Mouse (Mus musculus) kidney, postnatal 36 days (tissue): Measurements from ENCODE around the gene Fyn.

Experiments used
- DNase-seq, 2 experiments: peaks; one replicate each; pipeline ENCODE4 v3.0.0; 2021 to 2022; ENCODE audit warnings: mixed read lengths in 2 of 2

The Fyn gene

DNA sequence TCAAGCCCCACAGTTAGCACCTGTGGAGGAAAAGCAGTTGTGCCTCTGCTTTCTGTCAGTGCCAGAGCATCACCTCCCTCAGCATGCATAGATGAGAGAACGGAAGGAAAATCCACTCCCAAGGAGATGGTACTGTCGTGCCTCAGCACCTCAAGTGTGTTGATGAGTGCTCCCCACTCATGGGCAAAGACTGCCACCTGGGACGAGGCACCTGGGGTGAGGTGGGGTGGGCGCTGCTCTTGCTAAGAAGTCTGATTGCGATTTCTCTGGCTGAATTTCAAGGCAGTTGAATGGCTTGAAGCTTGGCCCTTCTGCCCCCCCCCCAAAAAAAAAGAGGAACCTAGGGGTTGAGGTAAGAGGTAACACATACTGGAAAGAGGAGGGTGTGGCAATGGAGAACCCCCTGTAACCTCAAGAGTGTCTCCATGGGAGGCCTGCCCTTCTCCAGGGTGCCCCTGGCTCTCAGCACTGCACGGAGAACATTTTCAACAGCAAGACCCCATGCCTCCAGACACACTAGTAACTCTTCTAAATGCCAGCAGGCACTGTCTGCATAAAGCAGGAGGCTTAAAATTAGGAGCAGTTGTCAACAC lies 148.0 kb downstream of the Fyn start:
- DNase-seq = no peak

DNA sequence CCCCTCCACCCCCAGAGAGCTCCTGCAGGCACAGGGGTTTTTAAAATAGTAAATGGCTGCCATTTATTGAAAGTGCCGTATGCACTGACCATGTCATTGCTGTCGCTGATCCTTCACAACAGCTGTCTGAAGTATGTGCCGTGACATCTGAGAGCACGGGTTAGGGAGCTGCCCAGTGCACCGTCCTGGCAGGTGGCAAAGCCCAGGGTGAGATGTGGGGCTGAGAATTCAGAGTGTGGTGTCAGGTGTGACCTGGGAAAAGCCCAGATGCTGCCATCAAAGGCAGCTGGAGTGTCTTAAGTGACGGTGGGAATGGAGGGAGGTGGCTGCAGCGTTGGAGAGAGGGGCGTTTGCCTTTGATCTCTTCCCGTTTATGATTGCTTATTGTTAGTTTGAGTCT lies 148.7 kb downstream of the Fyn start:
- DNase-seq = no peak

DNA sequence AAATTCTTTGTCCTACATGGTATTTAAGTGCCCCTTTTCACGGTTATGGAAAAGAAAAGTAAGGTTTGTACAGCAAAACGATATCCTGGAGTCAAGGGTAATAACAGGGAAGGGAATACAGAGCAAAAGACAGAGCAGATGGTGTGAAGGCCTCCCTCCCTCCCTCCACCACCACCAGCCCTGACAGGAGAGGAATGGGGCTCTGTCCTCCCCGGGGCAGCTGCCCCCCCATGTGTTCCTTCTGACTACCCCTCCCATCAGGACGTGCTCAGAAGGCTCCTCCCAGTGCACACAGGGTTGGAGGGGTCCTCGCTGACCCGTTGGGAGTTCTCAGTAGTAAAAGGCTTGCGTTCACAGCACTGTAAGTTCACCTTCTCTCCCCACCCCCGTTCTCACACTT lies 149.6 kb downstream of the Fyn start:
- DNase-seq = no peak

DNA sequence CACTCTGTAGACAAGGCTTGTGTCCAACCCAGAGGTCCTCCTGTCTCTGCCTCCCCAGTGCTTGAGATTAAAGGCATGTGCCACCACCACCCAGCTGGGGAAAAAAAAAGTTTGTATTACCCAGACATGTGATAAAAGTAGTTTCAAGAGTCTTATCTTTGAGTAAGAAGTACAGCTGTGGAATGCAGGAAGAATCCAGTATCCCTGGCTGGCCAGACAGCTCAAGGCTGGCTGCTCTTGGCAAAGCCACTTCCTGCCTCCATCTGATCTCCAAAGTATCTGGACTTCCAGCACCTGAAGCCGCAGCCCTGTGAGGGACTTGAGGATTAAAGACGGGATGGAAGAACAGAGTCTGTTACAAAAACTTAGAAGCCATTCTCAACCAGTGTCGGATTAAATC lies 150.2 kb downstream of the Fyn start:
- no peak for DNase-seq

DNA sequence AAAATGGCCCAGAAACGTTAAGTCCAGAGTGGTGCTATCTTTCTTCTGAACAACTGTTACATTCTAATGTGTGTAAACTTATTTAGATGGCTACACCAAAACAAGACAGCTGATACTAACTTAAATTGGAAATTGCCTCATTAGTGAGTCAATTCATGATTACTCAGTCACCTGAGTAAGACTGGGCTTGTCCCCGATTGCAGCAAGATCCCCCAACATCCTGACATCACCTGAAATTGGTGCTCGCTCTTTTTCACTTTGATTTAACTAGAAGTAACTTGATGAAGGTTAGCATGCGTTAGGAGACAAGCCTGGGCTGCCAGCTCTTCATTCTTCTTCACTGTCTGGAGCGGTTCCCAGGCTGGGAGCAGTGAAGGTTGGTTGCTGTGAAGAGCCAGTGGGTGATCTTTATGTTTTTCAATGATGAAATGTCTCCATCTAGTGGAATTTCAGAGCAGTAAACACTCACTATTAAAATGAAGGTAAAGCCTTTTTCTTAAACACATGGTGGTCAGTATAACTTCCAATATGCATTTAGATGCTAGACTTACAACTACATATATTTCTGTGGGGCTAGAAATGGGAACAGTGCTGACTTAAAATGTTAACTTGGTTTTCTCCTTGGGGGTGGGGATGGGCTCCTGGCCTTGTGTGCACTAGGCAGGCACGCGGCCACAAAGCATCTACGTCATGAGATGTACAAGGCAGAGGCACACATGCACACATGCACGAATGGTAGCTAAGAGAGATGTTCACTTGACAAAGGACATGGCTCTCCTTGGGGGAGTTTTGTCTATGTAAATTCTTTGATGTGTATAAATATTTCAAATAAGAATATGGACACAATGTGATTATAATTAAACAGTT lies 151.7 kb downstream of the Fyn start:
- DNase-seq = peak; percentile 60 to 72

DNA sequence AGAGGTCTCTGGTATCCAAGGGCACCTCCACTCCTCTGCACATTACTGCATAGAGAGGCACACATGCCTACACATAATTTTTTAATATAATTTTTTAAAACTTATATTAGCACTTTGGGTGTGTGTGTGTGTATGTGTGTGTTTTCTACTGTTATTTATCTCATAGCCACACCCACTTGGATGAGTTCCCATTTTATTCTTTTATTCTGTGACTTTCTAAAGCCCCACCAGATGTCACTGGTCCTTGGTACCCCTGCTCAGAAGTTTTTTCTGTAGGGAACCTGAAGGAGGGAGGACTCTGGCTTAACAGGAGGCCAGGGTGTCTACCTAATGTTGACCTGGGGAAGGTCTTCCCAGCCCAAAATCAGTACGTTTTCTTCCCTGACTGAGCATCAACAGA lies 152.7 kb downstream of the Fyn start:
- no peak for DNase-seq

DNA sequence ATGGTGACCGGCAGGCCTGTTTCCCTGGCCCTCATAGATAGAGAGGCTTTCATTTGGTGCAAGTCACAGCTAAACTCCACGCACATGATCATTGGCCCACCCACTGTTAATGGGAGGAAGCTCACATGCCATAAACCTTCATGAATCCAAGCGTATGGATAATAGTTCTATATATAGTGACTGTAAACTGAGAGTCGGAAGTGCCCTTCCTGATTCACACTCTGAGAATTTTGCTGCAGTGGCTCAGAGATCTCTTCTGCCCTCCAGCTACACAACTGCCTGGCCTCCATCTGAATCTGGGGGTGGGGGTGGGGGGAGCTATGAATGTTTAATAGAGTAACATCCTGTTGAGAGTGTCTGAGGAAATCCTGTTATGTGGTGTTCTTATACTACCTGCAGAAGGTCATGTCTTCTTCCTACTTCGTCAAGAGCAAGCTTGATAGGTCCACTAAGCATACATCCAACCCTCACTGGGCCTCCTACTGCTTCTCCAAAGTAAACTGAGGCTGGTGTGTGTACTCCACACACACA lies 153.3 kb downstream of the Fyn start:
- DNase-seq = no peak

DNA sequence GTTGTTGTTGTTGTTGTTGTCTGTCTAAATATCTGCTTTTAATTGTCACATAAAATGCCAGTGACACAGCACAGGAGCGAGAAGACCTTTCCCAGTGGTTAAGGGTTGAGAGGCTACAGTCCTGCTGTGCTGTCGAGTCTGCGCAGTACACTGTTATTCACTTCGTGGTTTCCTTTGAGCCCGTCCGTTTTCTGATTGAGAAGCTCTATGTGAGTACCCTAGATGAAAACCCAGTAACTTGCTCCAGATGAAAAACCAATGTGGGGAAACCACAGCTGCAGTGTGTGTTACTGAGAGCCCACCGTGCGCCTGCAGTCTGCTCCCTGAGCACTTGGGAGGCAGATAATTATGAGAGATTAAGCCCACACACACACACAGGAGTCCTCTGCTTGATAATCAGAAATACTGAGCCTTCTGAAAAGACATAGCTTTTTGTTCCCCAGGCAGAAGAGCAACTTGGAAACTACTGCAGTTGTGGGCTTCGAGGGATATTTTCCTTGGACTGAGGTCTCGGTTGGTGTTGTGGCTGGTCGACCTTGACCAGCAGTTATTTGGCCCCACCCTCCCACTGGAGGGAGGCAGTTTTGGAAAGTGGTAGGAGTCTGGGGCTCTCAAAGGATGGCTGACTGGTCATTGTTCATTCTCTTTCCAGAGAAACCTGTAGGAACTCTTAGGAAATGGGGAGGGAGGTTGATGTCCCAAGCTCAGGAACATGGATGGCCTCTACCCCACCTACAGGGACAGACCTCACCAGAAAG lies 154.4 kb downstream of the Fyn start:
- no peak for DNase-seq

DNA sequence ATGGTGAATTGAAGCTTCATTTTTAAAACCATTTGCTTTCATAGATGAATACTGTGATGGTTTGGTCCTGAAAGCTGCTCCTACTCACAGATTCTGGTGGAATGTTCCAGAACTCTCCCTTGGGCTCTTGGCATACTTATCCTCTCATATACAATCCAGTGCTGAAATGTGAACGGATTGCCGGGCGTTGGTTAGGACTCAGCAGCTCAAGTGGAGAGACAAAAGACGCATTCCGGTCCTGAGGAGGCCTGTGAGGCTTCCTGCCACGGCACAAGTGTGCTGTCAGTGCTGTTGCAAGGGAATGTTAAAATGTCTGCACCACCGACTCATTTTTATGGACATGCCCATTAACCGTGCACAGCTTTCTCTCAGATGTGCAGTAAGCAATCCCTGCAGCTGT lies 155.7 kb downstream of the Fyn start:
- no peak for DNase-seq

DNA sequence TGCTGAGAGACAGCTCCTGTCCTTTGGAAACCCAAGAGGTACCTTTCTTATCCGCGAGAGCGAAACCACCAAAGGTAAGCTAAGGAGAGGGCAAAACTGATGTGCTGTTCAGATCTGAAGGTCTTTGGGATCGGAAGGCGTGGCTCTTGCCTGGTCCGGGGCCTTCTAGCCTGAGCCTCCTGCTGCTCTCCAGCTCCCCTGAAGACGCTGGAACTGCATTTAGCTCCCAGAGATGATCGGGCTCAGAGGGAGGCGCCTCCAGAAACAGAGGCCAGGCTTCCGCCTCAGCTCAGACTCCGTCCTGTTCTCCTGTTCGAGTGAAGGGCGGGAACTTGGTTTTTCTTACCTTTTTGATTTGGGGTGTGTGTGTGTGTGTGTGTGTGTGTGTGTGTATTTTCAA lies 156.8 kb downstream of the Fyn start:
- no peak for DNase-seq

DNA sequence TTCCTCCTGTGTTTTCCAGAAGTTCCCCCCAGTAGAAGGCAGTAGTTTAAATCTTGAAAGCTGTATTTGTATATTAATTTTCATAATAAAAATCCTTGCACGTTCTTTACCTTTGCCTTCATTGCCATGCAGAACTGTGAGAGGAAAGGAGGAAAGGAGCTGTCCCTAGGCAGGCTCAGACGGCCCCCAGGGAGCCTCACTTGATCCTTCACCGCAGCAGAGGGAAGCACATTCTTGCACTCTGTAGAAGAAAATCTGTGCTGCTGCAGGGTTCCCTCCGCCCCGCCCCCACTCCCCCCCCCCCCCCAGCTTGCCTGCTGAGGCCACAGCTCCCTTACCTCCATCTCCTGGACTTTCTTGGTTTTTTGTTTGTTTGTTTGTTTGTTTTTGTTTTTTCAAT lies 158.5 kb downstream of the Fyn start:
- DNase-seq = no peak

DNA sequence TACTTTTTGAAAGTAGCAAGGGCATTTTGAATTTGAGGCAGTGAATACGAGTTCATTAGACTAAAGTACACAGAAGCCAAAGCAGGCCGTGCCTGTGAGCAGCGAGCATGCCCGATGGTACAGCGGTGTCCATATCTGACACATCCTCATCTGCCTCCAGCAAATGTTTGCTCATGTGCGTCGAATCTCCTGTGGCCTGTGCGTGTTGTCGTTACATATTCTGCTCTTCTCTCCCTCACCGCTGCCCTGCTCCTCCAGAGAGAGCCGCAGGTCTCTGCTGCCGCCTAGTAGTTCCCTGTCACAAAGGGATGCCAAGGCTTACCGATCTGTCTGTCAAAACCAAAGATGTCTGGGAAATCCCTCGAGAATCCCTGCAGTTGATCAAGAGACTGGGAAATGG lies 160.5 kb downstream of the Fyn start:
- no peak for DNase-seq

DNA sequence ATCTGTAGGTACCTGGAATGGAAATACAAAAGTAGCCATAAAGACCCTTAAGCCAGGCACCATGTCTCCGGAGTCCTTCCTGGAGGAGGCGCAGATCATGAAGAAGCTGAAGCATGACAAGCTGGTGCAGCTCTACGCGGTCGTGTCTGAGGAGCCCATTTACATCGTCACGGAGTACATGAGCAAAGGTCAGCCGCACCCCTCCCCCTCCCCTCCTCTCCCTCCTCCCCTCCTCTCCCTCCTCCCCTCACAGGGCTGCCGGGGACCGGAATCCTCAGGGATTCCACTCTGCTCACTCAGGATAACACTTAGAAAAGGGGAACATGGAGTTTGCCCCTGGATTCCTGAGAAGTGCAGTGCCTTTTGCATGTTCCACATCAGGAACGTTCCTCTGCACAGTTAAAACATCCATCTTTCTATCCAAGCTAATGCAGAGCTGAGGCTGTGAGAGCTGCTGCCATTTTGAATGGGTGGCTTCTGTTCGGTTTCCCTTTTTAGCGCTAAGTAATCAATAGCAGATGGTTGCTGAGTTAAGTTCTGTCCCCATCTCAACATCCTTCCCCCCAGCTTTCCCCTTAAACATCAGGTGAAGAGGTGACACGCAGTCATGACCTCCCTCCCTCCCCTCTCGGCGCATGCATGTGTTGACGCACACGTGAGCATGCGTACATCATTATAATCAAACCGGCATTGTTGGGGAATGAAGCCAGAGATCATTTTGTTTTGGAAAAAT lies 163.5 kb downstream of the Fyn start:
- peak in 1 of 2 experiments; percentile 52 for DNase-seq

DNA sequence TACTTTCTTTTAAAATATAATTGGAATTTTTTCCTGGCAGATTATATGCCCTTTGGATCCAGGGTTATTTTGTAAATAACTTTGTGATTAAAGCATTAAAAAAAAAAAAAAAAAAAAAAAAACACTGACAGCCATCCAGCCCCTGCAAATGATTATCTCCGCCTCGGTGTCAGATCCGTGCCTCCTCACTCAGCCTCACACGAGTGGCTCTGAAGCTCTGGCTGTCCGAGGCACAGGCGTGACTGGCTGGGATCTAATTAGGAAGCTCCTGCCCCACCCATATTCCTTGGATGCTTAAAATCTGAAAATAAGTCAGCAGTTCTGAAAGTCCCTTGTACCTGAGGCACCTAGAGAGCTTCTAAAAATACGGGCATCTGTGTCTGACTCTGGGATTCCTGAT lies 164.2 kb downstream of the Fyn start:
- no peak for DNase-seq

DNA sequence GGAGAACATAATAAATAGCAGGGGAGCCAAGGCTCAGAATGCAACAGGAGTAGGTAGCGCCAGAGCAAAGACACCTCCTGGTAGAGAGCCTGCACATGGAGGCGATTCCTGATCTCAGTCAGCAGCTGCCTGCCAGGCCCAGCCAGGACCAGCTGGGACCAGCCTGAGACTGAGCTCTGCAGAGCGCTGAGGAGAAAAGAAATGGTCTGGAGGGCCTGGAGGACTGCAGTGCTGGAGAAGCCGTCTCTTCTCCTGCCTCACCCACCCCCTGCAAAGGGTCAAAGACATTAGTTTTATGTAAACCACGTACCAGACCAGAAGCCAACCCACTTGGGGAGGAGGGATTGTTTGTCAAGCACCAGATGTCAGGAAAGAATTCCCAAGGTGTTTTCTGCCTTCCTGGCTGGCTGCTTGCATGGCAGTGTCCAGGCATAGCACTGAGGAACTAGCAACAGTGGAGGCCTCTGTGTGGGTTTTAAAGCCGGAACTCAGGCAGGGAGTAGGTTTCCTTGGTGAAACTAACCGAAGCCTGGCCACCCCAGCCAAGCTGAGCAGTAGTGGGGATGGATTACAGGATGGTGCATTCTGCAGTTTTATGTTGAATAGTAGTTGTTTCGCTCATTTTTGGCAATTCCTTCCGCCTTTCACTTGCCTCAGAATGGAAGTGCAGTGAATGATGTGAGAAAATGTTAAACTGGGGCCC lies 165.8 kb downstream of the Fyn start:
- DNase-seq = peak; percentile 74 to 82

DNA sequence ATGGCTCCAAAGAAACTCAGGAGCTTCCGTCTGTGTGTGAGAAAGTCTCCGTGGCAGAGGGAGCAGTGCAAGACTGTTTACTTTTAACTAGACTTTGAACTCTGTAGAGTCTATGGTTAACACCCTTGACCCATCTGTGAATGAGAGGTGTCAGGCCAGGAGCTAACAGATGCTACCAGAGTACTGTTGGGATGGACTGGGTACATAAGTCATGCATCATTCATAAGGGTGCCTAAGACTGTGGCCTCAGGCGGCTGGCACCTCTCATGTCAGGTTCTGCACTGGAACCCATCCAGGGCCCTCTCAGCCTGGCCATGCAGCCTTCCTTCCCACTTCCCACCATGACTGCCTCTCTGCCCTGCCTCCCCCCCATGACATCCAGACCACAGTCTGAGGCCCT lies 166.7 kb downstream of the Fyn start:
- DNase-seq = peak; percentile 48 to 59

DNA sequence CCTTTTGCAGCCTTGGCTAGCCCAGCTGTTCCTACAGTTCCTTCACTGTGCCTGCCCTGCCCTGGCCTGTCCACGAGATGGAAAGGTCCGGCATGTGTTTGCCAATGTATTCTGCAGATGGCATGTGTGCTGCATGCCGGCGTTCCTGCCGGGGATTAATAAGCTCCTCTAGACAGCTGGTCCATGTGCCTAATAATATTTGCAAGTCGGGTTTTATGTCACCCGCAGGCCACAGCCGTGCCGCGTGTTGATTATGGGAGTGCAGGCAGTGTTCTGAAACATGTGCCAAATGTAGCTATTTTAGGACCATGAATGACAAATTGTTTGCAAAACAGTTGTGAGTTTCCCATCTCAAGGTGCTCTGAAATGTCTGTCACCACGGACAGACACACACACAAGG lies 167.6 kb downstream of the Fyn start:
- DNase-seq = peak; percentile 46 to 71

DNA sequence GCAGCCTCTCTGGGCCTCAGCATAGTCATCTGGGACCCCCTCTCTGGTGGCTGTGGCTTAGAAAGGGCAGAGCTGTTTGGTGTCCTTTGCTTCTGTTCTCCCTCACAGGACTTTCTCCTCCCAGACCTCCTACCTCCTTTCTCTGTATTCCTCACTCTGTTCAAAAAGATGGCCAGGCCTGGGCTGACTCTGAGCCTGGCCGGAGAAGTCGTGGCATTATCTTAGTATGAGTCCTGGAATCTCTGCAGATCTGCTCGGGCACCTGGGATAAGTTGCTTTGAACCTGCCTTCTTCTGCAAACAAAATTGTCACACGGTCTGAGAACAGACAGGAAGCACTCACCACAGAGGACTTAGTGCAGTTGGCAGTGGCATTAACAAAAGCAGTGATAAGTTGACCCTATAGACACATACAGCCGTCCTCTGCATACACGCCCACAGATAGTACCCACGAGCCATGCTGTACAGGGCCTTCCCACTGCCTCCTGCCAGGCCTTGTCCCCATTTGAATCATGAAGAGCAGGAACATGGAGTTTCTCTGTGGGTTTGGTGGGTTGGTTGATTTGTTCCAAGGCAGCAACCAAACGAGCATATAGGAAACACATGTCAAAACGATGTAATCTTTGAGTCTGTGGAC lies 171.5 kb downstream of the Fyn start:
- no peak for DNase-seq

DNA sequence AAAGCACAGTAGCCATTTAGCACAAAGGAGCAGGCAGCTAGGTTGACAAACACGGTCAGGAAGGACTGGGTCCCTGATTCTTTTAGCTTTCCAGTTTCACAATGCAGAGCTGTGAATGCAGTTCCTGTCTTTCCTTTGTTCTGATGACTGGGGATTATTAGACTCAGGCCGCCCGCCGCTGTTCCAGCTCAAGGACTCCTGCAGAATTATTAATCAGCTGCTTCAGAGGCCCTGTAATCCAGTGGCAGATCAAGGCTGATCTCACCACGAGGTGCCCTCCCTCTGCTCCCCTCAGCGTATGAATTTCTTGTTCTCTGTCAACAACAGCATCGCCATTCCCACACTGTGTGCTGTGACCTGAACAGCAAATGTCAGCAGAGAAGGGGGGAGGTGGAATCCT lies 172.3 kb downstream of the Fyn start:
- peak; percentile 59 to 60 for DNase-seq

DNA sequence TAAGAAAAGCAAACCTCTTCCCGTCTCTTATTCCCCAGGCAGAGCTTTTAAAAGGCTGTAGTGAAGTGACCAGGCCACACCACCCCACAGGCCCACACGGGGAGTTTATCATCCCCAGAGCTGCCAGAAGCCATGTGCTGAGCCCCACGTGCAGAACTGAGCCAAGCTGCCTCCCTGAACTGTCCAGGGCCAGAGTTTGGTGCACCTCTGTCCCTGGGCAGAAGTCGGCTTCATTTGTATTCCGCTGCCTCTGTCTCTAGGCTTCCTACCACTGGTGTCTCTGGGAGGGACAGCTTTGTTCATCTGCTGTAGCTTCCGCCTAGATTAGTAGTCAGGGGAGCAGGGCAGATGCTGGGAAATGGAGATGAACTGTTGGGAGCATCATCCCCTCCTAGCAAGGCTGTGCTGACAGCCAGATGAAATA lies 172.8 kb downstream of the Fyn start:
- no peak for DNase-seq

DNA sequence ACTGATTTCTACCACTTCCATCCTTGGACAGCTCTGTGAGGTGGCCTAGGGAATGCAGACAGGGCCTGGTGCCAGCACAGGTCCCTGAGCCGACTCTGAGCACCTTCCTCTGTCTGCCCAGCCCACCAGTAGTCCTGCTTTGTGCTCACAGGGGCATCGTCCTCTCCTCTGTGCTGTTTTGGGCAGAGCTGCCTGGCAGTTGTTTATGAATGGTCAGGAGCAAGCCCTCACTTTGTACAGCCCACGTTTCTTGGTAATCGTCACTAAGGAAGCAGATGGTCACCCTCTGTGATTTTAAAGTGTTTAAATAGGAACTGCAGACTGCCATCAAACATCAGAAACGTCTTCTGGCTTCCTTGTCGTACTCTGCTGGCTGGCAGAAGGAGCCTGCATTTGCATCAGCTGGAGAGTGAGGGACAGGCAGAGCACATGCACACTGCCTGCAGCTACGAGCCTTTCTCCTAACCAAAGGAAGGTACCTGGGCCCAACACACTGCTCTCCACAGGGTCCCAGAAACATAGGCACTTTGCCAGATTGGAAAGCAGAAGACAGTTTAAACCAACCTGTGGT lies 173.4 kb downstream of the Fyn start:
- DNase-seq = no peak
